Mouse (Mus musculus): ENCODE results near the gene Camta1.

GRCm38 (mm10) chr4:151300706-151301105 is 561.0 kb downstream of the Camta1 start:
- TF ChIP-seq POLR2A (IDR thresholded peaks at IDR 0.05; ENCODE audit: extremely low read depth, insufficient read depth, low read length) (no peak), CTCF (IDR thresholded peaks at IDR 0.05; ENCODE audit: low read depth, low read length) (no peak)

Data from liver, adult 2 months (tissue).